Mouse (Mus musculus) adrenal gland, adult 8-10 months (tissue): ENCODE data around the gene Flot1. TPM values are rescaled to one million over a fixed set of nuclear protein-coding genes. Genes with fewer than 3 reads are reported as not detected.

Experiments used
- DNase-seq: peaks from one replicate; pipeline ENCODE4 v3.0.0; 2022
- total RNA-seq, 4 experiments: library from RNA; stranded (reverse); gene quantifications; 2 replicates each; pipeline ENCODE4 v1.2.4; 2022

Gene Flot1
- total RNA-seq, 4 experiments from 2014 or later, result 57.2 to 117 (median 94.8) TPM

GRCm38 (mm10) chr17:35812307-35812706 is 10.7 kb upstream of the Flot1 start:
- no peak for DNase-seq

- DNase-seq, result no peak
Observed at GRCm38 (mm10) chr17:35812736-35813135, 10.3 kb upstream of the Flot1 start.

DNA sequence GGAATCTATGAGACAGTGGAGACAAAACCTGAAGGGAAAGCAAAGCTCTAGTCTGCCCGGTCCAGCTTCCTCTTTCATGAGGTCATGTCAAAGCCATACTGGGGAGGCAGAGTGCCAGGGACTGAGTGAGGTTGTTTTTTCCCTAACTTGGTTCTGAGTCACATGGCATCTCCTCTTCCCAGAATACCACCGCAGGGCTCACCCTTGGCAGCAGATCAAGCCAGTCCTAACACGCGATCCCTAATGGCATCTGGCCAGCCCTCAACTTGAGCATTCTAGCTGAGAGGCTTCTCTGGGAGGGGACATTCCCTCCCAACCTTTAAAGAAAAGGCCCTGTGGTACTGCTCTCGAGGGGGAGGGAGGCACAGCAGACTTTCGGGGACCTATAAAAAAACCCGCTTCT is 9.8 kb upstream of the Flot1 start:
- peak; percentile 95 for DNase-seq

- no peak for DNase-seq
Observed at GRCm38 (mm10) chr17:35813653-35814052, 9.4 kb upstream of the Flot1 start.

DNA sequence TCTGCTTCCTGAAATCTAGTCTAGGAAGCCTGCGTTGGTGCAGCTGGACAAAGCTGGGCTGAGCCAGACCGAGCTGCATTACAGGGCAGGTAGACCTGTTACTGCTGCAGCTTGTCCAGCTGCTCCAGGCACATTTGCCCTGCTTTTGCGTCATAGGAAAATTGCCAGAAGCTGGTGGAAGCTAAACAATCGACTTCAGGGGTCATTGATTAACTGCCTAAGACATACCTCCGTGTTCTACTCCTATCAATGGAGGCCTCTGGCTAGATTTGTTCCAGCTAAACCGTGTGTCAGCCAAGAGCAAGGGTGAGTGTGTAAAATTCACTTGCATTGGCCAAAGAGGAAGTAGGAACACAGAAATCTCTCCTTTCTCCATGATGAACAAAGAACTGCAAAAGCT is 8.4 kb upstream of the Flot1 start:
- DNase-seq, result no peak

DNA sequence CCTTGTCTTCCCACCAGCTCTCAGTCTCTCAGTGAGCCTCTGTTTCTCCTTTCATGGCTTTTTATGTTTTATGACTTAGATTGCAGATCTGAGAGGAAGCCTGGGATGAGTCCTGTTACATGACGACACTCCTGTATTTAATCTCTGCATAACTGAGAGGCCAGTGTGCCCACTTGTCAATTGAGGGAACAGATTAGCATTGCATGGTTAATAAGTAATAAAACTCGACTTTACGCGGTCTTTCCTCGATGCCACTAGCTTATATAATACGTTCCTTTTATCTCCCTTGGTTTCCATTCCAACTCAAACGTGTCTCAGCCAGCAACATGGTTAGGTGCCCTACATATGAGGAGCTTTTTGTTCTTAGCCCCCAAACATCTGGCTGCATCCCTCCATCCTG is 7.2 kb upstream of the Flot1 start:
- DNase-seq, result no peak

GRCm38 (mm10) chr17:35816686-35817085 is 6.3 kb upstream of the Flot1 start:
- no peak for DNase-seq

- DNase-seq, result no peak
Observed at GRCm38 (mm10) chr17:35817226-35817625, 5.8 kb upstream of the Flot1 start.

GRCm38 (mm10) chr17:35820111-35820510 is 2.9 kb upstream of the Flot1 start:
- no peak for DNase-seq

DNA sequence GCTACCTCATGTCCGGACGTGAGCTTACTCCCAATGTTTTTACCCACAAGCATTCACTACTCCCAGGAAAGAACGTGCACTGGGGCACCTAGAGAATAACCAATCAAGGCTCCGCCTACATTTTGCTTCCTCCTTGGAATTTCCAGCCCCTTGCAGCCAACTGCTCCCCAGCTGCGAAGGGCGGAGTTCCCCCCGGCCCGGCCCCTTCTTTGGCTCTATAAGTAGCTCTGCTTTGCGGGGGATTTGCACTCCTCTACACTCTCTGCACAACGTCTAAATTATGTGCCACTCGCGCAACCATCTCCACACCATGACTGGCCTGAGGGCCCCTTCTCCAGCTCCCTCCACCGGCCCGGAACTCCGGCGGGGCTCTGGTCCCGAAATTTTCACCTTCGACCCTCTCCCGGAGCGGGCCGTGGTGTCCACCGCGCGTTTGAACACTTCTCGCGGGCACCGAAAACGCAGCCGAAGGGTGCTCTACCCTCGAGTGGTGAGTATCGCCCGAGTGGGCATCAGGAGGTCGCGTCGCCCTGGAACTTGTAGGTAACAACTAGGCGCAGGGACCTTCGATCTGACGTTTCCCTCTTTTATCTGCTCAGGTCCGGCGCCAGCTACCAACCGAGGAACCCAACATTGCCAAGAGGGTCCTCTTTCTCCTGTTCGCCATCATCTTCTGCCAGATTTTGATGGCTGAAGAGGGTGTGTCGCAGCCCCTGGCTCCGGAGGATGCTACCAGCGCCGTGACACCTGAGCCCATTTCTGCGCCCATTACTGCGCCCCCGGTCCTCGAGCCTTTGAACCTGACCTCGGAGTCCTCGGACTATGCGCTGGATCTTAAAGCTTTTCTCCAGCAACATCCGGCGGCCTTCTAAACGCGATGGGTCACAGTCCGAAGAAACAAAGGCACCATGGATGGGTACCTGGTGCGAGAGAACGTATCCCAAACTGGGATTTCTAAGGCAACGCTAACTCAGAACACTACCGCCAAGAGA is 1.3 kb upstream of the Flot1 start, which contains the start of gene Ier3:
Ier3 (plus strand) TSS at position 246 of the 992 bp plus-strand sequence.
- DNase-seq, result peak; percentile 87

- no peak for DNase-seq
Observed at GRCm38 (mm10) chr17:35822564-35822963, 466 bp upstream of the Flot1 start.

DNA sequence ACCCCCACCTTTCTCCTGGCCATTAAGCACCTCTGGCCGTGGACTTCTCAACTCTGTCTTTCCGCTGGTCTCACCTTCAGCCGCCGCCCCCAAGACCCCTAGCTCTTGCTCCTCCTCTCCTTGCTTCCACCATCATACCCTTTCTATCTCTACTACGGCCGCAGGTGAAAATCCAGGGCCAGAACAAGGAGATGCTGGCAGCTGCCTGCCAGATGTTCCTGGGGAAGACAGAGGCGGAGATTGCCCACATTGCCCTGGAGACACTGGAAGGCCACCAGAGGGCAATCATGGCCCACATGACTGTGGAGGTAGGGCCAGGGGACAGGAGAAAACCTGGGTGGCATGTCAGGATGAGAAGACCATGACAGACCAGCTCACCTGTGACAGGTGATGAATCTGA is 1.4 kb downstream of the Flot1 start:
- no peak for DNase-seq

- DNase-seq, result no peak
Observed at GRCm38 (mm10) chr17:35825109-35825850, 2.2 kb downstream of the Flot1 start.

DNA sequence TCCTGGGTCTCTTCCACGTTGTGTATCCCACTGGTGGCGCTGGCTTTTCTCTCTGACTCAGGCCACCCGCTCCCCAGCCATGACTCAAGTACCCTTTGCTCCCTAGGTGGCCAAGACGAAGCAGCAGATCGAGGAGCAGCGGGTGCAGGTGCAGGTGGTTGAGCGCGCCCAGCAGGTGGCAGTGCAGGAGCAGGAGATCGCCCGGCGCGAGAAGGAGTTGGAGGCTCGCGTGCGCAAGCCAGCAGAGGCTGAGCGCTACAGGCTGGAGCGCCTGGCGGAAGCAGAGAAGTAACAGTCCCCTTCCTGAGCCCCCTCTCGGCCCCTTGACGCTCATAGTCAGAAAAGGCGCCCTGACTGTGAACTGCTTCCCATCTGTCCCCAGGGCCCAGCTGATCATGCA is 6.7 kb downstream of the Flot1 start:
- DNase-seq, result peak; percentile 80

DNA sequence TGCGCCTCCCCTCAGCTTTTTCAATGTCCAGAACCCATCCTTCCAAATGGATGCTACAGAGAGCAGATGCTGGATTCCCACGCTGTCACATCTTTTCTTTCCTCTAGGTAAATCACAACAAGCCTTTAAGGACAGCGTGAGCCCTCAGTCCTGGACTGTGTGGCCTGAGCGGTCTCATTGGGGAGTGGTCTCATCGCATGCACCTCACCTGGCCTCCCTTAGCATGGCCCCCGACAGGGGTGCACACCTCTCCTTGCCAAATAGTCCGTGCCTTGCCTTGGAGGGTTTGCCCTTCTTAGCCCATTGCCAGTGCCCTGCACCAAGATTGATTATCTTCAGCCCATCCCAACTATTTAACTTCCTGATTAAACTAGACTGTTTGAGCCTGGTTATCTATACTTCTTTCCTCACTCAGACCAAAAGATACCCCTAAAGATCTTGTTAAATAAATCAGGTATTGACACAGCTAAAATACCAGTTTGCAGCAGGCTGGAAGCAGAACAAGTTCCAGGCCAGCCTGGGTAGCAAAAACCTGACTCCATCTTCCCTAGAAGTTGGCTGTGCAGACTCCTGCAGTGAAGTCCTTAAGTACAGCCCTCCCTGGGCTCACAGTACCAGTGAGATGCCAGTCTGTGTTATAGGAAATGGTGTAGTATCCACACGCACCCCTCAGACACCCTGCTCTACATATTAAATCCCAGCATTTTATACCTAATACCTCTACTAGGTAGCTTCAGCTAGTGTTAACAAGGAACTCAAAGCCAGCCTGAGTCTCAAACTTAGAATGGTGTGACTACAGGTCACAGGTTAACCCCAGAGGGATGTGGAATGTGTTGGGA is 9.6 kb downstream of the Flot1 start:
- DNase-seq, result no peak

DNA sequence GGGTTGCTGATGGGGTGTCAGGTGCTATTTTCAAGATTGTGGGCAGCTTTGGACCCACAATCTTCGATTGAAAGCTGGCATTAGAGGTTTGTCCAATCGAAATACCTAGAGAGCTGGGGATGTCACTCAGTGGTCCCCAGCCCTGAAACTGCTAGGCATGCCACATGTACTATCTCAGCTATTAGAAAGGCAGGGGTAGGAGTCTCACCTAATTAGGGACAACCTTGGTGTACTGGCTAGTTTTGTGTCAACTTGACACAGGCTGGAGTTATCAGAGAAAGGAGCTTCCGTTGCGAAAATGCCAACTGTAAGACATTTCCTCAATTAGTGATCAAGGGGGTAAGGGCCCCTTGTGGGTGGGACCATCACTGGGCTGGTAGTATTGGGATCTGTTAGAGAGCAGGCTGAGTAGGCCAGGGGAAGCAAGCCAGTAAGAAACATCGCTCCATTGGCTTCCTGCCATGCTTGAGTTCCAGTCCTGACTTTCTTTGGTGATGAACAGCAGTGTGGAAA is 10.3 kb downstream of the Flot1 start:
- DNase-seq, result no peak

DNA sequence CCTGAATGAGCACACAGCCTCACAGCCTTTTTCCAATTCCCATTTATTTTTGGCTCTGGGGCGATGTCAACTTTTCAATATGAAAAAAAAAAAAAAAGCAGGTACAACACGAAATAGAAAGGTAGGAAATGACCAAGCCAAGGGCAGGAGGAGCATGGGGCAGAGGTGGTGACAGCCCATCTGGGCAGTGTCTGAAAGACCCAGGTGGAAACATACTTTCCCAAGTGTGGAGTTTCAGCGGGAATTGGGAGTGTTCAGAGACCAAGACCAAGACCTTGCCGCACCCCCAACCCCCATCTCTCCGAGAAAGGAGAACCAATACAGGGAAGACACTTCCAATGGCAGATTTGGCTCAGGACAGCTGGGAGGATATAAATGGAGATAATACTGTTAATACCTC is 10.9 kb downstream of the Flot1 start:
- no peak for DNase-seq

- no peak for DNase-seq
Observed at GRCm38 (mm10) chr17:35834696-35835422, 11.8 kb downstream of the Flot1 start.

DNA sequence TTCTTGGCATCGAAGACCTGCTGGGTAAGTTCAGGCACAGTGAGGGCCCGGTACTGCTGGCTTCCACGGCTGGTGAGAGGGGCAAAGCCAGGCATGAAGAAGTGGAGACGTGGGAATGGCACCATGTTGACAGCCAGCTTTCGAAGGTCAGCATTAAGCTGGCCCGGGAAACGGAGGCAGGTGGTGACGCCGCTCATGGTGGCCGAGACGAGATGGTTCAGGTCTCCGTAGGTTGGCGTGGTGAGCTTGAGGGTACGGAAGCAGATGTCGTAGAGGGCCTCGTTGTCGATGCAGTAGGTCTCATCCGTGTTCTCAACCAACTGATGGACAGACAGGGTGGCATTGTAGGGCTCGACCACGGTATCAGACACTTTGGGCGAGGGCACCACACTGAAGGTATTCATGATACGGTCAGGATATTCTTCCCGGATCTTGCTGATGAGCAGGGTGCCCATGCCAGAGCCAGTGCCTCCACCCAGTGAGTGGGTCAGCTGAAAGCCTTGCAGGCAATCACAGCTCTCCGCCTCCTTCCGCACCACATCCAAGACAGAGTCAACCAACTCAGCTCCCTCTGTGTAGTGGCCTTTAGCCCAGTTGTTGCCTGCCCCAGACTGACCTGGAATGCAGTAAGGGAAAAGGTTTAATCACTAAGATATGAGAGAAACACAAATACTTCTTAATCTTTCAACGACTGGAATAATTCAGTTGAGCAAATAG is 12.6 kb downstream of the Flot1 start:
- DNase-seq, result no peak

DNA sequence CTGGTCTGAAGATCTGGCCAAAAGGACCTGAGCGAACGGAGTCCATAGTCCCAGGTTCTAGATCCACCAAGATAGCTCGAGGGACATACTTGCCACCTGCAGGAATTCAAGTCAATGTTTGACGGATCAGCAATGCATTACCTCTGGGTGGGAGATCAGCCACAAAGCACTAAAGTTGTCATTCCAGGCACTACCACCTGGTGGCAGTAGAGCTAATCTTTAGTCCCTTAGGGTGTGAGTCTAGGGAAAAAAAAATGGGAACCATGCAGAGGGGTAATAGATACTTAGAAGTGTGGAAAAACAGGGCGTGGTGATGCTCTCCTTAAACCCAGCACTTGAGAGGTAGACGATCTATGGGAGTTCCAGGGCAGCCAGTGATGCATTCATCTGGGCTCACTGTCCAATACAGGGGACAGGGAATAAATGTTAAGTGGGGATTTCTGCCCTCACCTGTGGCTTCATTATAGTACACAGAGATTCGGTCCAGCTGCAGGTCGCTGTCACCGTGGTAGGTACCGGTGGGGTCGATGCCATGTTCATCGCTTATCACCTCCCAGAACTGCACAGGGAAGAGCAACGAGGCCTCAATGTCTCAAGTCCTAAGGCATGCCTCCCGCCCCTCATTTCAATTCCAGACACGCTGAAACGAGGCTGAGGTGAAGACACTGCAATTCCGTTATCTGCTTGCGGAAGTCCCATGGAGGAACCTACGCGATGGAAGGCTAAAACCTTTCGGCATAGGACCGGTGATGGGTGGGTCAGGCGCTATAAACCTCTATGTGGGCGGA is 13.3 kb downstream of the Flot1 start:
- no peak for DNase-seq
